Mouse (Mus musculus) limb, embryonic 12.5 days (tissue): Measurements from ENCODE around the gene Fcgrt. TPM values are rescaled to one million over a fixed set of nuclear protein-coding genes. Genes with fewer than 3 reads are reported as not detected.
"Not testable (repeated sequence)": the region's sequence is repeated elsewhere in the genome, so short reads cannot be mapped to it uniquely, and the experiment has no call there.

Experiments
- ATAC-seq: fragments of 200-750 bp; cut with Nextera tagmentation; 2 replicates; pipeline ENCODE4 v1.8.0; 2017; ENCODE audit warnings: low read depth, moderate TSS enrichment; ENCODE audit not compliant: insufficient number of reproducible peaks, insufficient read depth, low FRiP score, low TSS enrichment
- H3K27ac ChIP-seq: fragments of 300-500 bp; sonication (generic); 2 replicates; pipeline ENCODE4 v1.5.1; 2016; ENCODE audit warnings: mild to moderate bottlenecking, moderate library complexity
- H3K27me3 ChIP-seq: fragments of 300-500 bp; sonication (generic); 2 replicates; pipeline ENCODE4 v1.6.1; 2016; ENCODE audit warnings: mild to moderate bottlenecking, moderate library complexity
- H3K36me3 ChIP-seq: fragments of 300-500 bp; sonication (generic); 2 replicates; pipeline ENCODE4 v1.6.1; 2016; ENCODE audit warnings: mild to moderate bottlenecking, moderate library complexity
- H3K4me1 ChIP-seq: fragments of 300-500 bp; sonication (generic); replicated peaks from 2 replicates; pipeline ENCODE4 v1.6.1; 2016
- H3K4me2 ChIP-seq: fragments of 300-500 bp; sonication (generic); 2 replicates; pipeline ENCODE4 v1.6.1; 2016; ENCODE audit warnings: mild to moderate bottlenecking, moderate library complexity
- H3K4me3 ChIP-seq: fragments of 300-500 bp; sonication (generic); replicated peaks from 2 replicates; pipeline ENCODE4 v1.5.1; 2016; ENCODE audit warnings: mild to moderate bottlenecking
- H3K9ac ChIP-seq: fragments of 300-500 bp; sonication (generic); replicated peaks from 2 replicates; pipeline ENCODE4 v1.6.1; 2016; ENCODE audit warnings: mild to moderate bottlenecking, moderate library complexity
- H3K9me3 ChIP-seq: fragments of 300-500 bp; sonication (generic); 2 replicates; pipeline ENCODE4 v1.6.1; 2016; ENCODE audit warnings: mild to moderate bottlenecking, moderate library complexity
- whole genome bisulfite sequencing: fragments of 180-500 bp; shearing (Covaris S2); methylation state at CpG from one replicate; pipeline ENCODE4 v1.1.7; 2016; 5-methylcytosine and 5-hydroxymethylcytosine counted together
- polyA plus RNA-seq: library from polyadenylated mRNA; unstranded; fragments of >200 nt; fragmentation: Nextera tagmentation; extraction: Ambion mirVana; gene quantifications from 2 replicates; pipeline ENCODE4 v1.2.1, GENCODE M21; 2016

Gene Fcgrt
- 12.3 and 13.4 TPM in 2 replicates for polyA plus RNA-seq

DNA sequence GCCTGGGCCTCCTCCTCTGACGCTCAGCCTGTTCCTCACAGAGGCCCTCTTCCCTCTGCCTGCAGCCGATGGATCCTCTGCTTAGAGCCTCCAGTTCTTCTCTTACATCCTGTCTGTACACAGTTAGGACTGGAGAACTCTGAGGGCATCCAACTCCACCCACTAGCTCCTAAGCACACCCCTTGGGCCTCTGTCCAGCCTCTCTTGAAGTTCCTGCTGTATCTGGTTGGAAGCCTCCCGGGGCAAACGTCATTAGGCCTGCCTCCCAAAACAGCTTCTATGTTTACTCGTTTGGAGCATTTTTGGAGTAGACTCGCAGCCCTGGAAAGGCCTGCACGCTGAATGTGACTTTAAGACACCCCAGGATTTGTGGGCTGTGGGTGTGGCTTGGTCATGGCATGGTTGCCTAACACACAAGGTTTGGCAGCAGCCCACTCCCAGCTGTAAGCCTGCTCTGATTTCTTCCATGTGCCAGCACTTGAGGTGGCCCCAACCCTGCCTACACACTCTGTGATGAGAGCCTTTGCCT, at the start of gene Fcgrt:
Gene Fcgrt, minus strand, starts transcription at position 200 of the 529 bp plus-strand sequence.
- H3K4me2 ChIP-seq: peak within 1 kb of the TSS; percentile 44
- H3K27ac ChIP-seq: peak within 1 kb of the TSS; percentile 89
- 51% methylated on average over 7 of the region's 7 CpGs for WGBS
- peak; percentile 75 for ATAC-seq
- peak within 1 kb of the TSS; percentile 6; the same call in 1 of the 2 replicates for H3K4me3 ChIP-seq
- H3K9ac ChIP-seq: peak within 1 kb of the TSS; percentile 50
- H3K36me3 ChIP-seq: no peaks in the 10 kb centered on the region
- no peaks in the 10 kb centered on the region for H3K9me3 ChIP-seq
- peaks cover 17% of the 10 kb centered on the region for H3K4me1 ChIP-seq
- no peaks in the 10 kb centered on the region for H3K27me3 ChIP-seq

DNA sequence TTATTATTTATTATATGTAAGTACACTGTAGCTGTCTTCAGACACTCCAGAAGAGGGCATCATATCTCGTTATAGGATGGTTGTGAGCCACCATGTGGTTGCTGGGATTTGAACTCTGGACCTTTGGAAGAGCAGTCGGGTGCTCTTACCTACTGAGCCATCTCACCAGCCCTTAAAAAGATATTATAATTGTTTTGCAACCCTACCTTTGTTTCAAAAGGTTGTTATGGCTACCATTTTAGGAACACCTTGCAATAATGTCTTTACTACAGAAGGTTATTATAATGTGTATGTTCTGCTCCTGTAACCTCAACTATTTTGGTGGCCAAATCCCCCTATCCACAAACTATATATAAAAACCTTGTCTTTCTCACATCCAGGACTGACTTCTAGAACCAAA, 49.4 kb upstream of the Fcgrt start:
- not testable (repeated sequence) for H3K9ac ChIP-seq
- 95% methylated on average over 2 of the region's 2 CpGs for WGBS

GRCm38 (mm10) chr7:45151303-45151702, 47.7 kb upstream of the Fcgrt start:
- Histone ChIP-seq H3K9me3 (no peaks in the 10 kb centered on the region), H3K36me3 (peaks cover 27% of the 10 kb centered on the region), H3K4me2 (no peak overlapping the region), H3K4me1 (peaks cover 31% of the 10 kb centered on the region), H3K4me3 (no peak overlapping the region), H3K27ac (0 out of 2 replicates have a peak overlapping the region, but pooled peaks have one; percentile 62), H3K9ac (0 out of 2 replicates have a peak overlapping the region, but pooled peaks have one; percentile 34), H3K27me3 (no peaks in the 10 kb centered on the region)
- ATAC-seq: no peak
- WGBS: 26% methylated on average over 11 of the region's 11 CpGs

More for the DNA sequence above, 49.4 kb upstream of the Fcgrt start:
- peaks cover 31% of the 10 kb centered on the region for H3K4me1 ChIP-seq
- not testable (repeated sequence) for H3K9me3 ChIP-seq, H3K27me3 ChIP-seq, ATAC-seq, H3K27ac ChIP-seq
- H3K4me2 ChIP-seq: peak overlapping the region; percentile 76
- H3K4me3 ChIP-seq: peak overlapping the region; percentile 64; the same call in 1 of the 2 replicates
- peaks cover 23% of the 10 kb centered on the region for H3K36me3 ChIP-seq

DNA sequence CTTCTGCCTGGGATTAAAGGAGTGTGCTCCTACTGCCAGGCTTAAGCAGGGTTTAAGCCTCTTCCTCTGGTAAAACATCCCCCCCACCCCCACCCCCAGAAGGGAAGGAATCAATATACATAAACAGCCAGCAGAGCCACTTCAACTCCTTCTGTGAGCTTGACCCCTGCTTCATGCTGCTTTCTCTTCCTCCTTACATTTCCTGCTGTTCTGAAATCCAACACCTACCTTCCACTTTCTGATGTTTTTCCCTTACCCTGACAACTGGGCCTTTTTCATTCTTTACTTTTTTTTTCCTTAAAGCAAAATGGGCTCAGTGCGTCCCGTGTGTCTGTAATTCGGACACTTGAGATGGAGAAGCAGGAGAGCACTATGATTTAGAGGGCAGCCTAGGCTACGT, 46.7 kb upstream of the Fcgrt start:
- H3K9me3 ChIP-seq: no peaks in the 10 kb centered on the region
- no peak overlapping the region for H3K4me3 ChIP-seq
- peak overlapping the region; percentile 62 for H3K27ac ChIP-seq
- peaks cover 33% of the 10 kb centered on the region for H3K36me3 ChIP-seq
- no peaks in the 10 kb centered on the region for H3K27me3 ChIP-seq
- peaks cover 27% of the 10 kb centered on the region for H3K4me1 ChIP-seq
- 45% methylated on average over 4 of the region's 4 CpGs for WGBS
- H3K4me2 ChIP-seq: no peak overlapping the region
- H3K9ac ChIP-seq: peak overlapping the region; percentile 38; the same call in 1 of the 2 replicates
- ATAC-seq: no peak

DNA sequence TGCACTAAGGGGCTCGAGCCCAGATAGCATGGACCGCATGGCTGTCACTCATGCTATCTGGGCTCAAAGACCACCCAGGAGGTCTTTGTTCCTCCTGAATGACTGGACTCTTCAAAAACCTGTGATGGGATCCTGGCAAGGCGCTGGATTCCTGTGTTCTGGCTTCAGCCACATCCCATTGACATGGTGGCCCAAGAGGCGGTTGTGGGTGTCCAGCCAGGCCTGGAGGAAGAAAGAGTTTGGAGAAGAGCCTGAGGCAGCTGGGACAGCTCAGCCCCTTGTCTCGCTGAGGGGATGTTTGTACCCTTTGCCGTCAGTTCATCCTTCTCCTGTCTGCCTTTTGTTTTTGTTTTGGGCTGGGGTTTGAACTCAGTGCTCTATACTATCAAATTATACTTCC, 45.9 kb upstream of the Fcgrt start:
- Histone ChIP-seq H3K4me2 (no peak overlapping the region), H3K4me3 (no peak overlapping the region), H3K27me3 (no peaks in the 10 kb centered on the region), H3K4me1 (peaks cover 20% of the 10 kb centered on the region), H3K9me3 (no peaks in the 10 kb centered on the region), H3K9ac (no peak overlapping the region), H3K36me3 (peaks cover 41% of the 10 kb centered on the region), H3K27ac (no peak overlapping the region)
- 73% methylated on average over 6 of the region's 6 CpGs for WGBS
- ATAC-seq: no peak

GRCm38 (mm10) chr7:45148534-45149098, 45.0 kb upstream of the Fcgrt start:
- Histone ChIP-seq H3K27ac (no peak overlapping the region), H3K9me3 (no peaks in the 10 kb centered on the region), H3K9ac (no peak overlapping the region), H3K27me3 (no peaks in the 10 kb centered on the region), H3K4me3 (no peak overlapping the region), H3K4me1 (peaks cover 19% of the 10 kb centered on the region), H3K36me3 (peaks cover 50% of the 10 kb centered on the region), H3K4me2 (no peak overlapping the region)
- no peak for ATAC-seq
- whole genome bisulfite sequencing: 68% methylated on average over 4 of the region's 4 CpGs

GRCm38 (mm10) chr7:45147899-45148298, 44.2 kb upstream of the Fcgrt start:
- H3K4me1 ChIP-seq: peaks cover 15% of the 10 kb centered on the region
- no peak overlapping the region for H3K27ac ChIP-seq
- no peaks in the 10 kb centered on the region for H3K9me3 ChIP-seq
- ATAC-seq: no peak
- H3K9ac ChIP-seq: no peak overlapping the region
- no peak overlapping the region for H3K4me2 ChIP-seq
- H3K36me3 ChIP-seq: peaks cover 57% of the 10 kb centered on the region
- 91% methylated on average over 11 of the region's 11 CpGs for WGBS
- H3K4me3 ChIP-seq: no peak overlapping the region
- H3K27me3 ChIP-seq: no peaks in the 10 kb centered on the region

- 88% methylated on average over 11 of the region's 11 CpGs for WGBS
- H3K36me3 ChIP-seq: peaks cover 63% of the 10 kb centered on the region
Observed at GRCm38 (mm10) chr7:45147267-45147666, 43.6 kb upstream of the Fcgrt start.

GRCm38 (mm10) chr7:45145460-45145859, 41.8 kb upstream of the Fcgrt start:
- Histone ChIP-seq H3K4me2 (no peak overlapping the region), H3K9me3 (no peaks in the 10 kb centered on the region), H3K27me3 (no peaks in the 10 kb centered on the region), H3K9ac (no peak overlapping the region), H3K4me1 (peaks cover 5% of the 10 kb centered on the region), H3K4me3 (no peak overlapping the region), H3K36me3 (peaks cover 74% of the 10 kb centered on the region), H3K27ac (no peak overlapping the region)
- whole genome bisulfite sequencing: 95% methylated on average over 8 of the region's 8 CpGs
- ATAC-seq: no peak

More at GRCm38 (mm10) chr7:45147267-45147666, 43.6 kb upstream of the Fcgrt start:
- Histone ChIP-seq H3K9me3 (no peaks in the 10 kb centered on the region), H3K27ac (no peak overlapping the region), H3K4me1 (peaks cover 15% of the 10 kb centered on the region), H3K4me2 (no peak overlapping the region), H3K4me3 (no peak overlapping the region), H3K9ac (no peak overlapping the region), H3K27me3 (no peaks in the 10 kb centered on the region)
- ATAC-seq: no peak

- ATAC-seq: no peak
- Histone ChIP-seq H3K9me3 (no peaks in the 10 kb centered on the region), H3K9ac (peak overlapping the region; percentile 5; the same call in 1 of the 2 replicates), H3K27me3 (no peaks in the 10 kb centered on the region), H3K4me1 (no peaks in the 10 kb centered on the region), H3K27ac (no peak overlapping the region), H3K36me3 (peaks cover 74% of the 10 kb centered on the region), H3K4me2 (no peak overlapping the region), H3K4me3 (no peak overlapping the region)
- 90% methylated on average over 13 of the region's 13 CpGs for WGBS
Observed at GRCm38 (mm10) chr7:45144368-45145174, 40.9 kb upstream of the Fcgrt start.

DNA sequence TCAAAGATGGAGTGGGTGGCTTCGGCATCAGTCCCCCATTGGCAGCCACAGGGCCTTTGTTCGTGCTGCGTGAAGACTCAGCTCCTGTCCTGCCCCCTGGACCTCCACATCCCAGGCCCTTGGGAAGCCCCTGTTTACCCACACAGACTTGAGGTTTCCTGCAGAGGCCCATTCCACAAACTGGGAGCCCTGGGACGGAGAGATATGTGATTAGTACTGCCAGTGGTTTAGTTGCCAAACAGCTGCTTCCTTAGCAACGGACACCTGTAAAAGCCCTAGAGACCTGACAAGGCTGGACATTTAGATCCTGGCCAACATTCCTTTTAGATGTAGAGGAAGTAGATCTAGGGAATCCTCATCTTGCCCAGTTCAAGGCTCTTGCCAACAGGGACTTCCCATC, 38.3 kb upstream of the Fcgrt start:
- Histone ChIP-seq H3K4me3 (no peak overlapping the region), H3K9me3 (no peaks in the 10 kb centered on the region), H3K27me3 (peaks cover 10% of the 10 kb centered on the region), H3K4me1 (no peaks in the 10 kb centered on the region), H3K27ac (no peak overlapping the region), H3K36me3 (peaks cover 57% of the 10 kb centered on the region), H3K4me2 (no peak overlapping the region), H3K9ac (no peak overlapping the region)
- ATAC-seq: no peak
- WGBS: 92% methylated on average over 5 of the region's 5 CpGs
